Mouse (Mus musculus): ENCODE data around the gene Olfr698. TPM values are rescaled to one million over a fixed set of nuclear protein-coding genes. Genes with fewer than 3 reads are reported as not detected.
"Not testable (repeated sequence)": the region's sequence is repeated elsewhere in the genome, so short reads cannot be mapped to it uniquely, and the experiment has no call there.

The Olfr698 gene
- polyA plus RNA-seq, 1 experiment: not detected

GRCm38 (mm10) chr7:106742343-106742742 lies 12.9 kb downstream of the Olfr698 start, which contains the start of gene Olfr697:
TSS of gene Olfr697 (minus strand) at chr7:106742443.
- H3K4me3 ChIP-seq (ENCODE audit: low read depth, low read length): no peak within 1 kb of the TSS
- H3K9ac ChIP-seq (ENCODE audit: low read depth, poor library complexity, severe bottlenecking): no peak within 1 kb of the TSS
- H3K27me3 ChIP-seq (ENCODE audit: control insufficient read depth, insufficient read depth, low read length, poor library complexity, severe bottlenecking): no peaks in the 10 kb centered on the region
- H3K9me3 ChIP-seq (replicated peaks; ENCODE audit: control insufficient read depth, insufficient read depth, low read length, poor library complexity, severe bottlenecking): no peaks in the 10 kb centered on the region; the same call in 1 of the 2 replicates
- no peaks in the 10 kb centered on the region for H3K4me1 ChIP-seq (ENCODE audit: control insufficient read depth, insufficient read depth, low read length)
- no peak for TF ChIP-seq EP300 (IDR thresholded peaks at IDR 0.05; ENCODE audit: insufficient read depth, low read depth, low read length)
- TF ChIP-seq POLR2A (IDR thresholded peaks at IDR 0.05; ENCODE audit: insufficient read depth, low read length): no peak
- no peak for TF ChIP-seq CTCF (IDR thresholded peaks at IDR 0.05; ENCODE audit: low read depth, low read length)
- H3K27ac ChIP-seq (ENCODE audit: insufficient read depth, low read length): no peak within 1 kb of the TSS
- no peaks in the 10 kb centered on the region for H3K36me3 ChIP-seq (ENCODE audit: control insufficient read depth, insufficient read depth, low read length, poor library complexity, severe bottlenecking)

GRCm38 (mm10) chr7:106737028-106737427 lies 18.2 kb downstream of the Olfr698 start:
- H3K27ac ChIP-seq (ENCODE audit: insufficient read depth, low read length): no peak overlapping the region
- H3K4me3 ChIP-seq (ENCODE audit: low read depth, low read length): no peak overlapping the region
- TF ChIP-seq EP300 (IDR thresholded peaks at IDR 0.05; ENCODE audit: insufficient read depth, low read depth, low read length) (no peak), CTCF (IDR thresholded peaks at IDR 0.05; ENCODE audit: low read depth, low read length) (no peak), POLR2A (IDR thresholded peaks at IDR 0.05; ENCODE audit: insufficient read depth, low read length) (no peak)
- H3K27me3 ChIP-seq (ENCODE audit: control insufficient read depth, insufficient read depth, low read length, poor library complexity, severe bottlenecking): no peaks in the 10 kb centered on the region
- H3K9ac ChIP-seq (ENCODE audit: low read depth, poor library complexity, severe bottlenecking): no peak overlapping the region
- no peaks in the 10 kb centered on the region for H3K9me3 ChIP-seq (replicated peaks; ENCODE audit: control insufficient read depth, insufficient read depth, low read length, poor library complexity, severe bottlenecking)
- H3K36me3 ChIP-seq (ENCODE audit: control insufficient read depth, insufficient read depth, low read length, poor library complexity, severe bottlenecking): no peaks in the 10 kb centered on the region
- no peaks in the 10 kb centered on the region for H3K4me1 ChIP-seq (ENCODE audit: control insufficient read depth, insufficient read depth, low read length)

GRCm38 (mm10) chr7:106733717-106734116 lies 21.5 kb downstream of the Olfr698 start:
- no peak overlapping the region for H3K9ac ChIP-seq (ENCODE audit: low read depth, poor library complexity, severe bottlenecking)
- H3K27me3 ChIP-seq (ENCODE audit: control insufficient read depth, insufficient read depth, low read length, poor library complexity, severe bottlenecking): no peaks in the 10 kb centered on the region
- H3K27ac ChIP-seq (ENCODE audit: insufficient read depth, low read length): no peak overlapping the region
- no peaks in the 10 kb centered on the region for H3K4me1 ChIP-seq (ENCODE audit: control insufficient read depth, insufficient read depth, low read length)
- no peaks in the 10 kb centered on the region for H3K9me3 ChIP-seq (replicated peaks; ENCODE audit: control insufficient read depth, insufficient read depth, low read length, poor library complexity, severe bottlenecking)
- TF ChIP-seq POLR2A (IDR thresholded peaks at IDR 0.05; ENCODE audit: insufficient read depth, low read length) (no peak), CTCF (IDR thresholded peaks at IDR 0.05; ENCODE audit: low read depth, low read length) (no peak), EP300 (IDR thresholded peaks at IDR 0.05; ENCODE audit: insufficient read depth, low read depth, low read length) (no peak)
- H3K36me3 ChIP-seq (ENCODE audit: control insufficient read depth, insufficient read depth, low read length, poor library complexity, severe bottlenecking): no peaks in the 10 kb centered on the region
- H3K4me3 ChIP-seq (ENCODE audit: low read depth, low read length): no peak overlapping the region

DNA sequence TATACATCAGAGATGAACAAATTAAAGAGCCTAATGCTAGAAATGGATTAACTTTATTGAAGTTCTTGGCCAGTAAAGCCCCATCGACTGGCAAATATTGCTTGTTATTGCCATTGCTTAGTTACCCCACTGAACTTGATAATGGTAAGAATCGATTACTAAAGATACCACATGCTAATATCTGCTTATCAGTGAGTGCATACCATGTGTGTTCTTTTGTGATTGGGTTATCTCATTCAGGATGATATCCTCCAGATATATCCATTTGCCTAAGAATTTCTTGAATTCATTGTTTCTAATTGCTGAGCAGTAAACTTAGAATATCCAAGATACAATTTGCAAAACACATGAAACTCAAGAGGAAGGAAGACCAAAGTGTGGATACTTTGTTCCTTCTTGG lies 29.5 kb downstream of the Olfr698 start:
- not testable (repeated sequence) for H3K4me1 ChIP-seq (ENCODE audit: control insufficient read depth, insufficient read depth, low read length); H3K9me3 ChIP-seq (replicated peaks; ENCODE audit: control insufficient read depth, insufficient read depth, low read length, poor library complexity, severe bottlenecking); H3K27ac ChIP-seq (ENCODE audit: insufficient read depth, low read length); H3K4me3 ChIP-seq (ENCODE audit: low read depth, low read length); H3K36me3 ChIP-seq (ENCODE audit: control insufficient read depth, insufficient read depth, low read length, poor library complexity, severe bottlenecking); H3K9ac ChIP-seq (ENCODE audit: low read depth, poor library complexity, severe bottlenecking); H3K27me3 ChIP-seq (ENCODE audit: control insufficient read depth, insufficient read depth, low read length, poor library complexity, severe bottlenecking)

DNA sequence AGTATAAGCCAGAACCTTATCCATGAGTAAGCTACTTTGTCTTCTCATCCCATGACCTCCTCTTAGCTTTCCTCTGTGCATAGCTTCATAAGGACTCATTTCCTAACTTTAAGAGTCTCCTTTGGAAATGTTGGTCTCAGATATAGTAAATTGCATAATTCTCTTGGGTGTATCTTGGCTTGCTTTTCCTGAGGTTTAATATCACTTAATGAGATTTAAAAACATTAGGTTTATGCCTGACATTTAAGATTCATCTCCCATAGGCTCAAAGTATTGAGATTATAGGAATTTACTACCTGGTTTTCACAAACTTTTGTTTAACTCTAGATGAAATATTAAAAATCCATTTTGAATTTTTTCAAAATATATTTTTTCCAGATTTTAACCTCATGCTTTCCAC lies 38.9 kb downstream of the Olfr698 start, which contains the start of gene Olfr695:
Gene Olfr695, minus strand, starts transcription at position 101 of the 400 bp plus-strand sequence.
- TF ChIP-seq EP300 (IDR thresholded peaks at IDR 0.05; ENCODE audit: insufficient read depth, low read depth, low read length) (no peak), POLR2A (IDR thresholded peaks at IDR 0.05; ENCODE audit: insufficient read depth, low read length) (no peak), CTCF (IDR thresholded peaks at IDR 0.05; ENCODE audit: low read depth, low read length) (no peak)
- H3K27me3 ChIP-seq (ENCODE audit: control insufficient read depth, insufficient read depth, low read length, poor library complexity, severe bottlenecking): no peaks in the 10 kb centered on the region
- H3K27ac ChIP-seq (ENCODE audit: insufficient read depth, low read length): no peak within 1 kb of the TSS
- no peaks in the 10 kb centered on the region for H3K4me1 ChIP-seq (ENCODE audit: control insufficient read depth, insufficient read depth, low read length)
- H3K9ac ChIP-seq (ENCODE audit: low read depth, poor library complexity, severe bottlenecking): no peak within 1 kb of the TSS
- H3K36me3 ChIP-seq (ENCODE audit: control insufficient read depth, insufficient read depth, low read length, poor library complexity, severe bottlenecking): no peaks in the 10 kb centered on the region
- no peak within 1 kb of the TSS for H3K4me3 ChIP-seq (ENCODE audit: low read depth, low read length)
- H3K9me3 ChIP-seq (replicated peaks; ENCODE audit: control insufficient read depth, insufficient read depth, low read length, poor library complexity, severe bottlenecking): no peaks in the 10 kb centered on the region; the same call in 1 of the 2 replicates

DNA sequence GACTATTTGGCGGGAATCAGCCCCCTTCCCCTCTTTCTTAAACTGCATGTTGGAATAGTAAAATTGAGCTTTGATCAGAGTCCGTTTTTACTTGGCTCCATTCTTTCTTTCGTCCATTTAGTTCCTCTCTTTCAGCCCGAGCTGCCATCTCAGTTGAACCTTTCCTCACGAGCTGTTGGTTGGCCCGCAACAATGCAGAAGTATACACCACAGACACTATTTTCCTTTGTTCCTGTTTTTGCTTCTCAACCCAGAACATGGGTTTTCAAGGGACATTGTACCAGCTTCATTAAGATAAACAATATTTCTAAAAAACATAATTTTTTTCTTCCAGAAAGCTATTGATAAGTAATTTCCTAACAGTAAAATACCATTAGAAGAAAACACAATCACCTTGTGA lies 43.7 kb downstream of the Olfr698 start:
- H3K9ac ChIP-seq (ENCODE audit: low read depth, poor library complexity, severe bottlenecking): no peak overlapping the region
- no peak overlapping the region for H3K4me3 ChIP-seq (ENCODE audit: low read depth, low read length)
- H3K9me3 ChIP-seq (replicated peaks; ENCODE audit: control insufficient read depth, insufficient read depth, low read length, poor library complexity, severe bottlenecking): no peaks in the 10 kb centered on the region
- H3K36me3 ChIP-seq (ENCODE audit: control insufficient read depth, insufficient read depth, low read length, poor library complexity, severe bottlenecking): no peaks in the 10 kb centered on the region
- no peak overlapping the region for H3K27ac ChIP-seq (ENCODE audit: insufficient read depth, low read length)
- no peak for TF ChIP-seq POLR2A (IDR thresholded peaks at IDR 0.05; ENCODE audit: insufficient read depth, low read length)
- no peak for TF ChIP-seq CTCF (IDR thresholded peaks at IDR 0.05; ENCODE audit: low read depth, low read length)
- no peak for TF ChIP-seq EP300 (IDR thresholded peaks at IDR 0.05; ENCODE audit: insufficient read depth, low read depth, low read length)
- no peaks in the 10 kb centered on the region for H3K27me3 ChIP-seq (ENCODE audit: control insufficient read depth, insufficient read depth, low read length, poor library complexity, severe bottlenecking)
- no peaks in the 10 kb centered on the region for H3K4me1 ChIP-seq (ENCODE audit: control insufficient read depth, insufficient read depth, low read length)

GRCm38 (mm10) chr7:106707705-106708104 lies 47.5 kb downstream of the Olfr698 start:
- H3K4me1 ChIP-seq (ENCODE audit: control insufficient read depth, insufficient read depth, low read length); H3K27me3 ChIP-seq (ENCODE audit: control insufficient read depth, insufficient read depth, low read length, poor library complexity, severe bottlenecking); H3K9ac ChIP-seq (ENCODE audit: low read depth, poor library complexity, severe bottlenecking); H3K9me3 ChIP-seq (replicated peaks; ENCODE audit: control insufficient read depth, insufficient read depth, low read length, poor library complexity, severe bottlenecking); H3K27ac ChIP-seq (ENCODE audit: insufficient read depth, low read length); H3K36me3 ChIP-seq (ENCODE audit: control insufficient read depth, insufficient read depth, low read length, poor library complexity, severe bottlenecking); H3K4me3 ChIP-seq (ENCODE audit: low read depth, low read length): not testable (repeated sequence)
